Mouse (Mus musculus): ENCODE measurements around the gene Gm26938. TPM values are rescaled to one million over a fixed set of nuclear protein-coding genes. Genes with fewer than 3 reads are reported as not detected.

Gm26938 gene
- polyA plus RNA-seq, 1 experiment = 0.14 TPM

DNA sequence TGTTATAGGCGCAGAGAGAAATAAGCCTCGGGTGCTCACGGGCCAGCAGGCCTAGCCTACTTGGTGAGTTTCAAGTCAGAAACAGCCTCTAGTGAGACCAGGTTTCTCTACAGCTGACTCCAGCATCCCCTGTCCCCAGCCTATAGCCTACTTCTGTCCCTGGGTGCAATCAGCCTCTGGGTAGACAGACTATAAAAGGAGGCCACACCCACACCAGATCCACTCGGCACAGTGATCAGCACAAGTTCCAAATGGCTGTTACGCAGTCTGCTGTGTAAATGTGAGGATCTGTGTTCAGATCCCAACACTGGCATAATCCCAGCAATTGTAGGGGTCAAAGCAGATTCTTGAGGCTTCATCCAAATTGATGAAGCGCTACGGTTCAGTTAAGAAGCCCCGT is 23.0 kb downstream of the Gm26938 start:
- Histone ChIP-seq H3K79me3 (ENCODE audit: low read depth) (peaks cover 6% of the 10 kb centered on the region), H3K4me3 (ENCODE audit: insufficient read depth, poor library complexity, severe bottlenecking) (no peak overlapping the region), H3ac (ENCODE audit: control insufficient read depth, insufficient read length, low read depth) (no peak overlapping the region), H3K36me3 (ENCODE audit: control insufficient read depth, insufficient read depth) (peaks cover 28% of the 10 kb centered on the region), H3K27me3 (ENCODE audit: control insufficient read depth, insufficient read depth, insufficient read length) (no peaks in the 10 kb centered on the region), H3K79me2 (ENCODE audit: control insufficient read depth, insufficient read depth) (peaks cover 9% of the 10 kb centered on the region)
- TF ChIP-seq MAX (IDR thresholded peaks at IDR 0.05) (no peak), MYOD1 (IDR thresholded peaks at IDR 0.05; ENCODE audit: control insufficient read depth, insufficient read length, low read depth) (no peak)

DNA sequence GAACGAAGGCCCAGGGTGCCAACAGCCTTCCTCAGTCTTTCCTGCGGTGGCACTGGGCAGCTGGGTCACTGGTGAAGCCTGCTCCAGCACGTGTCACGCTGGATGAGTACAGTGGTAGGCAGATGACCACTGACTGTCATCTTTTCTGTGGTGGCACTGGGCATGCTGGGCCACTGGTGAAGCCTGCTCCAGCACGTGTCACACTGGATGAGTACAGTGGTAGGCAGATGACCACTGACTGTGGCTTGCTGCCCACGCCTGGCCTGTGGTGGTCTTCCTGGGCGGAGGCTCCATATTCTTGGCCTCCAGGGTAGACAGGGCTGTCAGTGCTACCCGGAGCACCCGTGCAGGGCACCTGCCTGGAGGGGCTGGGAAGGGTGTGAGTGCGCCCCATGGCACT is 24.3 kb downstream of the Gm26938 start:
- Histone ChIP-seq H3K4me3 (ENCODE audit: insufficient read depth, poor library complexity, severe bottlenecking) (no peak overlapping the region), H3K27me3 (ENCODE audit: control insufficient read depth, insufficient read depth, insufficient read length) (no peaks in the 10 kb centered on the region)
- no peak for TF ChIP-seq MYOD1 (IDR thresholded peaks at IDR 0.05; ENCODE audit: control insufficient read depth, insufficient read length, low read depth)
- no peak for TF ChIP-seq MYOG (IDR thresholded peaks at IDR 0.05; ENCODE audit: control insufficient read depth, extremely low read depth, insufficient read length)
- TF ChIP-seq FOSL1 (IDR thresholded peaks at IDR 0.05; ENCODE audit: insufficient read depth, low read length, poor library complexity, severe bottlenecking) = no peak
- no peak for TF ChIP-seq USF1 (IDR thresholded peaks at IDR 0.05; ENCODE audit: low read depth)
- no peak for TF ChIP-seq CEBPB (IDR thresholded peaks at IDR 0.05; ENCODE audit: low read depth)

DNA sequence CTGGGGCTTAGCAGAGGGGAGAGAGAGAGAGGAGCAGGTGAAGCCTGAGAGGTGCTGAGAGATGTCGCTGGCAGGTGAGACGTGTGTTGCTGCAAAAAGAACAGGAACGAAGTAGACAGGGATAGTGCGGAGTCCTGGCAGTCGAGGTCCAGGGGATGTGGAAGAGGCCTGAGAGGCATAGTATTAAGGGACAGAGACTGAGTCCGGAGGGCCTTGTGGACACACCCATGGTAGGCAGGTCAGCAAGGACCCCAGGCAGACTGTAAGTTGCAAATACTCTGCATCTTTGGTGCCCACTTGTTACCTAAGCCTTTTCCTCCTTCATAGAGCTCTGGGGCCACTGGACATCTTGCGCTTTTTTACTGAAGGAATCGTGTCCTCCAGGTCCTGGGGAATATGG is 25.0 kb downstream of the Gm26938 start:
- Histone ChIP-seq H3K4me3 (ENCODE audit: insufficient read depth, poor library complexity, severe bottlenecking) (no peak overlapping the region), H3K79me3 (ENCODE audit: low read depth) (peaks cover 15% of the 10 kb centered on the region)

More for the DNA sequence above, 24.3 kb downstream of the Gm26938 start:
- H3K79me3 ChIP-seq (ENCODE audit: low read depth) = peaks cover 12% of the 10 kb centered on the region
- H3K79me2 ChIP-seq (ENCODE audit: control insufficient read depth, insufficient read depth) = peaks cover 20% of the 10 kb centered on the region
- H3K36me3 ChIP-seq (ENCODE audit: control insufficient read depth, insufficient read depth) = peaks cover 28% of the 10 kb centered on the region
- H3ac ChIP-seq (ENCODE audit: control insufficient read depth, insufficient read length, low read depth) = no peak overlapping the region

DNA sequence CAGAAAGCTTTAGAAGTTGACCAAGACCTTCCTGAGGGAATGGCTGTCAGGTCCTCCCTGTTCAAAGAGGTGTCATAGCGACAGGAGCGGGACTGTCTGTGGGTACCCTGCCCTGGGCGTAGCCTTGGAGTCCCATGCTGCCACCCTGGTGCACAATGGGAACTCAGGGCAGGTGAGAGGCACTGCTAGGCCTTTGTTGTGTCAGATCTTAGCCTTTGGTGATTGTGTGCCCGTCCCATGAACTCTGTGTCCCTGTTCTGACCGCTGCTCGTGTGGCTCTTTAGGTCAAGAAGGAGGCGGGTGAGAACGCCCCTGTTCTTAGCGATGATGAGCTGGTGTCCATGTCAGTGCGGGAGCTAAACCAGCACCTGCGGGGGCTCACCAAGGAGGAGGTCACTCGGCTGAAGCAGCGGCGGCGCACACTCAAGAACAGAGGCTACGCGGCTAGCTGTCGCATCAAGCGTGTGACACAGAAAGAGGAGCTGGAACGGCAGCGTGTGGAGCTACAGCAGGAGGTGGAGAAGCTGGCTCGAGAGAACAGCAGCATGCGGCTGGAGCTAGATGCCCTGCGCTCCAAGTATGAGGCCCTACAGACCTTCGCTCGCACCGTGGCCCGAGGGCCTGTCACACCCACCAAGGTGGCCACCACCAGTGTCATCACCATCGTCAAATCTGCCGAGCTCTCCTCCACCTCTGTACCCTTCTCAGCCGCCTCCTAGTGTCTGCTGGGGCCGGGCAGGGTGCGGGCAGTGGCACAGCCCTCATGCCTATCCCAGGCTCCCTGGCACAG is 26.2 kb downstream of the Gm26938 start:
- Histone ChIP-seq H3ac (ENCODE audit: control insufficient read depth, insufficient read length, low read depth) (no peak overlapping the region), H3K36me3 (ENCODE audit: control insufficient read depth, insufficient read depth) (peaks cover 28% of the 10 kb centered on the region), H3K27me3 (ENCODE audit: control insufficient read depth, insufficient read depth, insufficient read length) (no peaks in the 10 kb centered on the region), H3K4me3 (ENCODE audit: insufficient read depth, poor library complexity, severe bottlenecking) (no peak overlapping the region), H3K79me3 (ENCODE audit: low read depth) (peaks cover 22% of the 10 kb centered on the region), H3K79me2 (ENCODE audit: control insufficient read depth, insufficient read depth) (peaks cover 36% of the 10 kb centered on the region)
- TF ChIP-seq MAX (IDR thresholded peaks at IDR 0.05) (no peak), CTCF (IDR thresholded peaks at IDR 0.05; ENCODE audit: control insufficient read depth, insufficient read depth, insufficient read length) (no peak), MYOG (IDR thresholded peaks at IDR 0.05; ENCODE audit: control insufficient read depth, extremely low read depth, insufficient read length) (no peak), MYOD1 (IDR thresholded peaks at IDR 0.05; ENCODE audit: control insufficient read depth, insufficient read length, low read depth) (no peak), FOSL1 (IDR thresholded peaks at IDR 0.05; ENCODE audit: insufficient read depth, low read length, poor library complexity, severe bottlenecking) (no peak), CEBPB (IDR thresholded peaks at IDR 0.05; ENCODE audit: low read depth) (no peak), USF1 (IDR thresholded peaks at IDR 0.05; ENCODE audit: low read depth) (no peak)

More for the DNA sequence above, 25.0 kb downstream of the Gm26938 start:
- Histone ChIP-seq H3K79me2 (ENCODE audit: control insufficient read depth, insufficient read depth) (peaks cover 25% of the 10 kb centered on the region), H3K27me3 (ENCODE audit: control insufficient read depth, insufficient read depth, insufficient read length) (no peaks in the 10 kb centered on the region), H3ac (ENCODE audit: control insufficient read depth, insufficient read length, low read depth) (no peak overlapping the region), H3K36me3 (ENCODE audit: control insufficient read depth, insufficient read depth) (peaks cover 28% of the 10 kb centered on the region)
- TF ChIP-seq MYOG (IDR thresholded peaks at IDR 0.05; ENCODE audit: control insufficient read depth, extremely low read depth, insufficient read length) (no peak), MAX (IDR thresholded peaks at IDR 0.05) (no peak), CEBPB (IDR thresholded peaks at IDR 0.05; ENCODE audit: low read depth) (no peak), MYOD1 (IDR thresholded peaks at IDR 0.05; ENCODE audit: control insufficient read depth, insufficient read length, low read depth) (no peak), CTCF (IDR thresholded peaks at IDR 0.05; ENCODE audit: control insufficient read depth, insufficient read depth, insufficient read length) (no peak), FOSL1 (IDR thresholded peaks at IDR 0.05; ENCODE audit: insufficient read depth, low read length, poor library complexity, severe bottlenecking) (no peak), USF1 (IDR thresholded peaks at IDR 0.05; ENCODE audit: low read depth) (no peak)

DNA sequence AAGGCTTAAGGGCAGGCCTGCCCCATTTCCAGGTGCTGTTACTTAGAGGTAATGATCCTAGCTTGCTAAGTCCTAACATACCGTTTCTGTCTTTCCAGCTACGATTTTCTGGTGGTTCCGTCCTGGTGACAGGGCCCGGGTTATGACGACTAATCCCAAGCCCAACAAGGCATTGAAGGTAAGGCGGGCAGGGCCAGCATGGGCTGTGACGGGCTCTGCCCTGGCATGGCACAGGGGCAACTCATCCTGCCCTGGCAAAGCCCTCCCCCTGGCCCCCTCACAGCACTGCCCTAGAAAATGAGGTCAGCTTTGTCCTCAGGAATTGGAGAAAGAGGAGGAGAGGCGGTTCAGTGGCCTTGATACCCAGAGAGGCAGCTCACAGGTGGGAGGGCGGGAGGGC is 27.2 kb downstream of the Gm26938 start:
- H3K79me2 ChIP-seq (ENCODE audit: control insufficient read depth, insufficient read depth) = peaks cover 45% of the 10 kb centered on the region
- no peaks in the 10 kb centered on the region for H3K27me3 ChIP-seq (ENCODE audit: control insufficient read depth, insufficient read depth, insufficient read length)
- TF ChIP-seq USF1 (IDR thresholded peaks at IDR 0.05; ENCODE audit: low read depth) = no peak
- TF ChIP-seq MYOG (IDR thresholded peaks at IDR 0.05; ENCODE audit: control insufficient read depth, extremely low read depth, insufficient read length) = no peak
- H3K4me3 ChIP-seq (ENCODE audit: insufficient read depth, poor library complexity, severe bottlenecking) = no peak overlapping the region
- H3ac ChIP-seq (ENCODE audit: control insufficient read depth, insufficient read length, low read depth) = no peak overlapping the region
- H3K36me3 ChIP-seq (ENCODE audit: control insufficient read depth, insufficient read depth) = peaks cover 28% of the 10 kb centered on the region
- peaks cover 26% of the 10 kb centered on the region for H3K79me3 ChIP-seq (ENCODE audit: low read depth)

DNA sequence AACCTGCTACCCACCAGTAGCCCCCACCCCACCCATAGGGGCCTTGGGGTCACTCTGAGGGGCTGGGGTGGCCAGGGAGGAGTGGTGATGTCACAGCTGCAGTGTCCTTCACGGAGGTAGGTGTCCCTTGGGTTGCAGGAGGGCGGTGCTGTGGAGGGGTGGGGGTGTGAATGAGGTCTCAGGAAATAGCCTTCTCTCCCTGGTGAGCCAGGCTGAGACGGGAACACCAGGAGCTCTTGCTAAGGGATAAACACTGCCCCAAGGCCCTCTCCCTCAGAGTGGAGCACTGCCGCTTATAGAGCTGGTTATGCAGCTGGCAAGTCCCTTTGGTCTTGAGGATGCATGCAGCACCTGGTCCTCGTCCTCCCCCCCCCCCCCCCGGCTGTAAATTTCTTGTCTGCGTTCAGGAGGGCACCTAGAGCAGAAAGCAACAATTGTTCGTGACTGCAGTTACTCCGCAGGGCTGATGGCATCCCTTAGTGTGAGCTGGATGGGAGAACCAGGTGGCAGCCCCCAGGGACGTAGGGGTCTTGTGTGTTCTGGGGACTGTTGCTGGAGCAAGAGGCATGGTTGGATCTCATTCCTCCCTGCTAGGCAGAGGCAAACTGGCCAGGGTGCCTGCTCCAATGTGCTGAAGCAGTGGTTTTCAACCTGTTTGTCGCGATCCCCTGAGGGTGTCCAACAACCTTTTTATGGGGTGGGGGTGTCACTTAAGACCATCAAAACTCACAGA is 27.9 kb downstream of the Gm26938 start:
- H3K79me2 ChIP-seq (ENCODE audit: control insufficient read depth, insufficient read depth) = peaks cover 52% of the 10 kb centered on the region
- peaks cover 28% of the 10 kb centered on the region for H3K36me3 ChIP-seq (ENCODE audit: control insufficient read depth, insufficient read depth)
- no peak overlapping the region for H3K4me3 ChIP-seq (ENCODE audit: insufficient read depth, poor library complexity, severe bottlenecking)
- peaks cover 31% of the 10 kb centered on the region for H3K79me3 ChIP-seq (ENCODE audit: low read depth)
- H3K27me3 ChIP-seq (ENCODE audit: control insufficient read depth, insufficient read depth, insufficient read length) = no peaks in the 10 kb centered on the region
- TF ChIP-seq MAX (IDR thresholded peaks at IDR 0.05) (no peak), MYOG (IDR thresholded peaks at IDR 0.05; ENCODE audit: control insufficient read depth, extremely low read depth, insufficient read length) (no peak), MYOD1 (IDR thresholded peaks at IDR 0.05; ENCODE audit: control insufficient read depth, insufficient read length, low read depth) (no peak), CEBPB (IDR thresholded peaks at IDR 0.05; ENCODE audit: low read depth) (no peak)
- peak overlapping the region; percentile 7 for H3ac ChIP-seq (ENCODE audit: control insufficient read depth, insufficient read length, low read depth)

Data from C2C12 (cell line).